Mouse (Mus musculus) large intestine, adult 2 months (tissue): ENCODE results near the gene Slc1a5. TPM values are rescaled to one million over a fixed set of nuclear protein-coding genes. Genes with fewer than 3 reads are reported as not detected.

Experiments
- DNase-seq: peaks from one replicate; pipeline ENCODE4 v3.0.0-alpha.2; 2012; ENCODE audit warnings: low read depth, low spot score
- WGBS: fragments of 180-500 bp; shearing (Covaris S2); methylation state at CpG from one replicate; pipeline ENCODE4 v1.1.7; 2018; 5-methylcytosine and 5-hydroxymethylcytosine counted together
- polyA plus RNA-seq: library from polyadenylated mRNA; depleted of rRNA; stranded (reverse); fragments of >200 nt; gene quantifications from 2 replicates; pipeline ENCODE4 v1.2.3, GENCODE M21; 2012; rRNA removed

Slc1a5 gene
- polyA plus RNA-seq, 1 experiment = 82.4 TPM

DNA sequence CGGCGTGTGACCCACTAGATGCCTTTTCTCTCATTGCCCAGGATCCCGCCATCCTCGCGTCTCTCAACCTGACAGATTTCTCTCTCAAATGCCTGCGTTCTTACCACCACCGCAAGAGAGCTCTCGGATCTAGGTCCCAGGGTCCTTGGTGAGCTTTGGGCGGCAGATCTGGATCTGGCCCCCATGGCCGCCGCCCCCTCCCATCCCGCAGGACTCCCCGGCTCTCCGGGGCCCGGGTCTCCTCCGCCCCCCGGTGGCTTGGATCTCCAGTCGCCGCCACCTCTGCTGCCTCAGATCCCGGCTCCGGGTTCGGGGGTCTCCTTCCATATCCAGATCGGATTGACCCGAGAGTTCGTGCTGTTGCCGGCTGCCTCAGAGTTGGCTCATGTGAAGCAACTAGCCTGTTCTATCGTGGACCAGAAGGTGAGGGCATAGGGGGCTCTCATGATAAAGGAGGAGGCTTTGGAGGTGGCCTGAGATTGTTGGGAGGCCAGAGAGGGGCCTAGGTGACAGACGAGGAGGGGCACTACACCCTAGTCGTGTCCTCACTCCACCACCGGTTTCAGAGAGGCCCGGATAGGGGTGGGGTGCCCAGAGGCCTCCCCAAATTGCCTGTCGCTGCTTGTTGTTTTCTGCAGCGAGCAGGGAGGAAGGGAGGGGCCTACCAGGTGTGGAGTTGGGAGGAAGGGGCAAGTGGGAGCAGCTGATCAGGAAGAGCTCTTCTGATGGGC lies 62.5 kb downstream of the Slc1a5 start:
- DNase-seq = no peak
- WGBS = 1% methylated on average over 33 of the region's 33 CpGs

DNA sequence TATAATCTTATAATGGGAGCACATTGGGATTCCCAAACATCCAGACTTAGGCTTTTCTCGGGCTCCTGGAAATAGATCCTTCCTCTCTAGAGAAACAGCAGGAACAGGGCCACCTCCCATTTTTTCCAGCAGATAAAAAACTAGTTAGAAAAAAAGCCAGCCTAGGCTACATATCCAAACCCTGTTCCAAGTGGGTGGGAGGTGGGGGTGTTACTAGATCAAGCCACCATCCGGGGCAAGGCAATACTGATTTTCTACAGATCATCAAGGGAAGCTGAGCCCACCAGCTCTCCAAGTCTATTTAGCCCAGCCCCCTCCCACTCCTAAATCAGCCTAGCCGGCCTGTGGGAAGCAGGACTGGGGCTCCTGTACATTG lies 63.5 kb downstream of the Slc1a5 start:
- WGBS = 12% methylated on average over 3 of the region's 3 CpGs
- DNase-seq = no peak

DNA sequence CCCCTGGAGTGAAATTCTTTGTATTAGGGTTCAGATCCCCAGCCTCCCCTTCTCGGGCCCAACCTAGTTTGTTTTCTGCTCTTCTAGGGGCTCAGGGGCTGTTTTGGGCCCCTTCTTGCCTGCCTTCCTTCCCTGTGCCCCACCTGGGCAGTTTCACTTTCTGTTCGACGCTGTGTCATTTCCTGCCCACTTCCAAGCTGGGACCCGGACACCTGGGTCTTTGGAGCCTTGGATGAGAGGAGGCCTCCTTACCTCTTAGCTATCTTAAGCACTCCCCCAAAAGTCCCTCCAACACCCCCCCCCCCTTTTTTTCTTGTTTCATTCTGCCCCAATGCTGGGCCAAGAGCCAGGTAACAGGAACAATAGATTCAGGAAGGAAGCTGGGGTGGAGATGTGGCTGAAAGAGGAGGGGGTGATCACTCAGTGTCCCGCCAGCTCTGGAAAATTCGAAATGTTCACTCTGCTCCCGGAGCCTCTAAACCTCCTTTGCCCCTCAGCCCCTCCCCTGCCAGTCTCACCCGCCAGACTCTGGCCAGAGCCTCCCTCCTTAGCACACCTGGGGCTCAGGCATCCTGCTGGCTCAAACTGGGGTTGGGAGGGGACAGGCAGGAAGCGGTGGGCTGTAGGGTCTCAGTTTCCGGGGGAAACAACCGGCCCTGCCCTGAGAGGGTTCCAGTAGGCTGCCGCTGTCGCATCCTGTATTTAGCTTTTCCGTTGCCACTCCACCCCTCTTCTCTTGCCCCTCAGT lies 64.1 kb downstream of the Slc1a5 start:
- WGBS = 21% methylated on average over 14 of the region's 14 CpGs
- no peak for DNase-seq

DNA sequence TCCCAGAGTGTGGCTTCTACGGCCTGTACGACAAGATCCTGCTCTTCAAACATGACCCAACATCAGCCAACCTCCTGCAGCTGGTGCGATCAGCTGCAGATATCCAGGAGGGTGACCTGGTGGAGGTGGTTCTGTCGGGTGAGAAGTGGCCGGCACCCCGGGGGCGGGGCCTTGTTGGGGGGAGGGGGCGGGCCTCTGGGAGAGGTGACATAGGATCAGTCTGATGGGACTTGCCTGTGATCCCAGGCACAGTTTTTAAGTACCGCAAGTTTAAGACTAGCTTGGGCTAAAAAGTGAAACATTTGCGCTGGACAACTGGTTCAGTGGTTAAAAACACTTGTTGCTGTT lies 64.7 kb downstream of the Slc1a5 start:
- WGBS = 30% methylated on average over 10 of the region's 10 CpGs
- DNase-seq = no peak

DNA sequence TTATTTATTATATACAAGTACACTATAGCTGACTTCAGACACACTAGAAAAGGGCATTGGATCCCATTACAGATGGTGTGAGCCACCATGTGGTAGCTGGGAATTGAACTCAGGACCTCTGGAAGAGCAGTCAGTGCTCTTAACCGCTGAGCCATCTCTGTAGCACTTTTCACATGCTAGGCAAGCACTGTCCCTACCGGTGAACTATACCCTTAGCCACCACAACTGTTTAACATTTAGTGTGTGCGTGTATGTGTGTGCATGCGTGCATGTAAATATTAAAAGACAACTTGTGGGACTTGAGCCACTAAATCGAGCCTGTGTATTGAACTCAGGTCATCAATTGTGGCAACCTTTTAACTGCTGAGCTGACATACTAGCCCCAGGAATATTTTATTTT lies 65.6 kb downstream of the Slc1a5 start:
- DNase-seq = no peak
- WGBS = 90% methylated on average over 5 of the region's 5 CpGs

DNA sequence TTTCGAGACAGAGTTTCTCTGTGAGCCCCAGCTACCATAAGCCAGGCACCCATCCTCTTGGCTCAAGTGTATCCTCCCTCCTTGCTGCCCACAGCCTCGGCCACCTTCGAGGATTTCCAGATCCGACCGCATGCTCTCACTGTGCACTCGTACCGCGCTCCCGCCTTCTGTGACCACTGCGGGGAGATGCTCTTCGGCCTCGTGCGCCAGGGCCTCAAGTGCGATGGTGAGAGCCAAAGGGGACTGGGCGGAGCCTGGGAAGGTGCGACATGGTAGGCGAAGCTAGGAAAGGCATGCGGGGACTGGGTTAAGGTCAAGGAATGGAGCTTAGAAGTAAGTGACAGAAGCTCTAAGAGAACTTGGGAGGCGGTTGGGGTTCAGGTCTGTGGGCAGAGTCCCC lies 66.4 kb downstream of the Slc1a5 start:
- WGBS = 84% methylated on average over 19 of the region's 19 CpGs
- DNase-seq = no peak

Other genes with a start within 250 kb of the Slc1a5 start
- 8.9 and 9.4 TPM in 2 replicates for gene Arhgap35, start 166.3 kb upstream of the Slc1a5 start, polyA plus RNA-seq
- gene Ceacam15, start 105.6 kb upstream of the Slc1a5 start, polyA plus RNA-seq = not detected in 2 replicates
- 0.08 TPM in 1 of 2 replicates, not detected in the other for gene Ceacam9, start 59.4 kb upstream of the Slc1a5 start, polyA plus RNA-seq
- 431 and 452 TPM in 2 replicates for gene Ap2s1, start 42.9 kb upstream of the Slc1a5 start, polyA plus RNA-seq
- gene Strn4, start 34.5 kb downstream of the Slc1a5 start, polyA plus RNA-seq = 100.0 and 115 TPM in 2 replicates
- gene Fkrp, start 35.4 kb downstream of the Slc1a5 start, polyA plus RNA-seq = 11.7 and 15.7 TPM in 2 replicates
- 23.6 and 32.4 TPM in 2 replicates for gene Prkd2, start 61.6 kb downstream of the Slc1a5 start, polyA plus RNA-seq
- gene Dact3, start 94.0 kb downstream of the Slc1a5 start, polyA plus RNA-seq = 10.9 and 12.4 TPM in 2 replicates
- 3.1 and 3.6 TPM in 2 replicates for gene Gng8, start 110.4 kb downstream of the Slc1a5 start, polyA plus RNA-seq
- 1.5 and 1.7 TPM in 2 replicates for gene Ptgir, start 125.2 kb downstream of the Slc1a5 start, polyA plus RNA-seq
- 442 and 456 TPM in 2 replicates for gene Calm3, start 142.8 kb downstream of the Slc1a5 start, polyA plus RNA-seq
- 1.2 and 2.3 TPM in 2 replicates for gene Pnmal2, start 163.3 kb downstream of the Slc1a5 start, polyA plus RNA-seq
- 0.22 and 0.43 TPM in 2 replicates for gene Pnmal1, start 178.3 kb downstream of the Slc1a5 start, polyA plus RNA-seq
- 0.15 and 0.16 TPM in 2 replicates for gene Gm42372, start 201.7 kb downstream of the Slc1a5 start, polyA plus RNA-seq
- gene Ccdc8, start 211.4 kb downstream of the Slc1a5 start, polyA plus RNA-seq = 1.0 and 1.1 TPM in 2 replicates
- gene Ppp5c, start 246.6 kb downstream of the Slc1a5 start, polyA plus RNA-seq = 198 and 205 TPM in 2 replicates